Mouse (Mus musculus) kidney, embryonic 16.5 days (tissue): ENCODE measurements around the gene Slc39a3. TPM values are rescaled to one million over a fixed set of nuclear protein-coding genes. Genes with fewer than 3 reads are reported as not detected.
A peak's percentile ranks its signal among the peaks of the same experiment; 100 is the strongest.

Source experiments
- ATAC-seq: fragments of 200-750 bp; cut with Nextera tagmentation; 2 replicates; pipeline ENCODE4 v1.8.0; 2017; ENCODE audit warnings: moderate TSS enrichment; ENCODE audit not compliant: low FRiP score, low TSS enrichment
- H3K27ac ChIP-seq: fragments of 300-500 bp; sonication (generic); 2 replicates; pipeline ENCODE4 v1.5.1; 2014; ENCODE audit warnings: low read length
- H3K27me3 ChIP-seq: fragments of 300-500 bp; sonication (generic); 2 replicates; pipeline ENCODE4 v1.6.1; 2014; ENCODE audit warnings: low read length, control low read depth, mixed read lengths; ENCODE audit not compliant: insufficient read depth
- H3K36me3 ChIP-seq: fragments of 300-500 bp; sonication (generic); 2 replicates; pipeline ENCODE4 v1.6.1; 2014; ENCODE audit warnings: low read length, control low read depth, mixed read lengths; ENCODE audit not compliant: insufficient read depth
- H3K4me1 ChIP-seq: fragments of 300-500 bp; sonication (generic); 2 replicates; pipeline ENCODE4 v1.6.1; 2014; ENCODE audit warnings: low read length, control low read depth, mixed read lengths; ENCODE audit not compliant: insufficient read depth
- H3K4me2 ChIP-seq: fragments of 300-500 bp; sonication (generic); replicated peaks from 2 replicates; pipeline ENCODE4 v1.6.1; 2014; ENCODE audit warnings: low read depth, low read length
- H3K4me3 ChIP-seq: fragments of 300-500 bp; sonication (generic); 2 replicates; pipeline ENCODE4 v1.5.1; 2014; ENCODE audit warnings: mild to moderate bottlenecking, low read length
- H3K9ac ChIP-seq: fragments of 300-500 bp; sonication (generic); replicated peaks from 2 replicates; pipeline ENCODE4 v1.6.1; 2014; ENCODE audit warnings: low read length
- H3K9me3 ChIP-seq: fragments of 300-500 bp; sonication (generic); 2 replicates; pipeline ENCODE4 v1.6.1; 2016; ENCODE audit warnings: low read length, control low read depth
- WGBS: fragments of 180-500 bp; shearing (Covaris S2); extraction: QIAGEN DNeasy Blood & Tissue Kit; methylation state at CpG from one replicate; pipeline ENCODE4 v1.1.7; 2014; 5-methylcytosine and 5-hydroxymethylcytosine counted together
- polyA plus RNA-seq: library from polyadenylated mRNA; unstranded; fragments of >200 nt; fragmentation: Nextera tagmentation; extraction: Ambion mirVana; gene quantifications from 2 replicates; pipeline ENCODE4 v1.2.1, GENCODE M21; 2015

The Slc39a3 gene
- polyA plus RNA-seq, 1 experiment from 2014 or later: 19.9 TPM

- Histone ChIP-seq H3K4me3 (no peak overlapping the region), H3K27ac (no peak overlapping the region), H3K4me2 (no peak overlapping the region), H3K4me1 (peaks cover 8% of the 10 kb centered on the region; the same call in 1 of the 2 replicates), H3K27me3 (0 out of 2 replicates have a peak, but pooled peaks cover 6% of the 10 kb centered on the region), H3K9me3 (no peaks in the 10 kb centered on the region), H3K36me3 (no peaks in the 10 kb centered on the region), H3K9ac (no peak overlapping the region)
- no peak for ATAC-seq
- WGBS: 10% methylated on average over 7 of the region's 7 CpGs
Measured at GRCm38 (mm10) chr10:81016645-81017044, 20.6 kb downstream of the Slc39a3 start.

GRCm38 (mm10) chr10:81015666-81016065 lies 21.6 kb downstream of the Slc39a3 start:
- Histone ChIP-seq H3K4me2 (0 out of 2 replicates have a peak overlapping the region, but pooled peaks have one; percentile 58), H3K4me3 (no peak overlapping the region), H3K27ac (no peak overlapping the region), H3K27me3 (no peaks in the 10 kb centered on the region), H3K4me1 (peaks cover 8% of the 10 kb centered on the region; the same call in 1 of the 2 replicates), H3K36me3 (no peaks in the 10 kb centered on the region), H3K9ac (no peak overlapping the region), H3K9me3 (no peaks in the 10 kb centered on the region)
- no peak for ATAC-seq
- WGBS: 78% methylated on average over 2 of the region's 2 CpGs

GRCm38 (mm10) chr10:81014393-81015384 lies 22.5 kb downstream of the Slc39a3 start, which contains the start of gene Gng7:
TSS of gene Gng7 (minus strand) at chr10:81014945.
- H3K4me1 ChIP-seq: peaks cover 8% of the 10 kb centered on the region; the same call in 1 of the 2 replicates
- no peaks in the 10 kb centered on the region for H3K27me3 ChIP-seq
- peak within 1 kb of the TSS; percentile 47 for H3K9ac ChIP-seq
- ATAC-seq: peak; percentile 99
- no peaks in the 10 kb centered on the region for H3K36me3 ChIP-seq
- H3K4me2 ChIP-seq: peak within 1 kb of the TSS; percentile 58
- WGBS: 9% methylated on average over 31 of the region's 31 CpGs
- no peak within 1 kb of the TSS for H3K27ac ChIP-seq
- H3K4me3 ChIP-seq: peak within 1 kb of the TSS; percentile 43
- no peaks in the 10 kb centered on the region for H3K9me3 ChIP-seq

- H3K9ac ChIP-seq: no peak overlapping the region
- no peak overlapping the region for H3K4me2 ChIP-seq
- H3K4me1 ChIP-seq: peaks cover 8% of the 10 kb centered on the region; the same call in 1 of the 2 replicates
- no peaks in the 10 kb centered on the region for H3K9me3 ChIP-seq
- 71% methylated on average over 6 of the region's 6 CpGs for WGBS
- ATAC-seq: no peak
- no peaks in the 10 kb centered on the region for H3K27me3 ChIP-seq
- no peak overlapping the region for H3K4me3 ChIP-seq
- H3K27ac ChIP-seq: no peak overlapping the region
- no peaks in the 10 kb centered on the region for H3K36me3 ChIP-seq
Measured at GRCm38 (mm10) chr10:81010851-81011250, 26.4 kb downstream of the Slc39a3 start.

- no peak overlapping the region for H3K4me2 ChIP-seq
- no peaks in the 10 kb centered on the region for H3K27me3 ChIP-seq
- H3K4me3 ChIP-seq: no peak overlapping the region
- WGBS: 36% methylated on average over 7 of the region's 7 CpGs
- H3K9ac ChIP-seq: no peak overlapping the region
- no peaks in the 10 kb centered on the region for H3K4me1 ChIP-seq
- ATAC-seq: no peak
- no peaks in the 10 kb centered on the region for H3K36me3 ChIP-seq
- no peaks in the 10 kb centered on the region for H3K9me3 ChIP-seq
- H3K27ac ChIP-seq: no peak overlapping the region
Measured at GRCm38 (mm10) chr10:81007240-81007639, 30.0 kb downstream of the Slc39a3 start.

- 91% methylated on average over 7 of the region's 7 CpGs for WGBS
- Histone ChIP-seq H3K4me3 (no peak overlapping the region), H3K36me3 (no peaks in the 10 kb centered on the region), H3K4me1 (no peaks in the 10 kb centered on the region), H3K27ac (no peak overlapping the region), H3K9me3 (no peaks in the 10 kb centered on the region), H3K27me3 (no peaks in the 10 kb centered on the region), H3K9ac (no peak overlapping the region), H3K4me2 (no peak overlapping the region)
- ATAC-seq: no peak
Measured at GRCm38 (mm10) chr10:81006005-81006677, 31.1 kb downstream of the Slc39a3 start.

GRCm38 (mm10) chr10:81001161-81001560 lies 36.1 kb downstream of the Slc39a3 start:
- Histone ChIP-seq H3K4me2 (no peak overlapping the region), H3K9ac (no peak overlapping the region), H3K27me3 (no peaks in the 10 kb centered on the region), H3K4me1 (peaks cover 13% of the 10 kb centered on the region), H3K27ac (no peak overlapping the region), H3K36me3 (no peaks in the 10 kb centered on the region), H3K4me3 (no peak overlapping the region), H3K9me3 (no peaks in the 10 kb centered on the region)
- WGBS: 65% methylated on average over 10 of the region's 10 CpGs
- ATAC-seq: no peak

GRCm38 (mm10) chr10:81000197-81001062 lies 36.8 kb downstream of the Slc39a3 start:
- H3K36me3 ChIP-seq: no peaks in the 10 kb centered on the region
- no peak overlapping the region for H3K4me3 ChIP-seq
- no peak overlapping the region for H3K27ac ChIP-seq
- no peaks in the 10 kb centered on the region for H3K9me3 ChIP-seq
- H3K9ac ChIP-seq: no peak overlapping the region
- H3K27me3 ChIP-seq: no peaks in the 10 kb centered on the region
- peaks cover 13% of the 10 kb centered on the region for H3K4me1 ChIP-seq
- H3K4me2 ChIP-seq: no peak overlapping the region
- 34% methylated on average over 28 of the region's 28 CpGs for WGBS
- ATAC-seq: no peak
